Comparison of ENCODE assay signal across 8 mouse cellular contexts in the genomic region with DNA sequence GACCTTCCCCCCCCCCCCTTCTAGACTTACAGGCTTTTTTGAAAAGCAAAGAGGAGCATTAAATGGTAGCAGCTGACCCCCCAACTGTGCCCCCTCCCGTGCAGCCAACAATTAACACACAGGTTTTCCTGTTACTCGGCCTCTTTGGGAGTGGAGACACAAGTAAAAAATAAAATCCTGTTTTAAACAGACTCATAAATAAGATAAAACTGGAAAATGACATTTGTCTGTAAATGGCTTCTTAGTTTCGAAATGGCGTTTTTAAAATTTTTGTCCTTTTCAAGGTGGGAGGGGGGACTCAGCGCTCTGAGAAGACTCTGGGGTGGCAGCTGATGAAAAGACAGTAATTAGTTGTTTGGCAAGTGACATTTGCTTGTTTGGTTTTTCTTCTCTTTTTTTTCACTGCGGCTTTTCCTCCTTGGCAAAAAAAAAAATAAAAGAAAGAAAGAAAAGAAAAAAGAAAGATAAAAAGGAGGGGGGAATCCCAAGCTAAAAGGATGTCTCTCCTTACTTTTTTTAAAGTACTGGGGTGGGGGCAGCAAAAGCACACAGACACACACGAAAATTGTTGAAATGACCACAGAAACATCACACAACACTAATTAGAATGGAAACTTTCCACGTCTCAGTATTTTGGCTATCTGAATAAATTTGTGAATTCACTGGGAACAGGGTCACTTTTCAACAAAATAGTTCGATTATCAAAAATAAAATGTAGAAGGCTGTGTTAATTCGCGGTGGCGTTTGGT. TPM values are rescaled to one million over a fixed set of nuclear protein-coding genes. Genes with fewer than 3 reads are reported as not detected.
DNase-seq lines count a peak whose midpoint lies in the region; ATAC-seq and TF ChIP-seq lines count a peak whose summit lies in the region.

No protein-coding gene starts in this region.

- H3K4me2 ChIP-seq in hindbrain, embryonic 16.5 days (ENCODE audit: low read length), result peak overlapping the region; percentile 77
- H3K4me2 ChIP-seq in myocyte (ENCODE audit: low read depth), result peak overlapping the region; percentile 99

- 14% methylated on average over 12 of the region's 12 CpGs for WGBS in liver, adult 2 months
- WGBS in hindbrain, embryonic 16.5 days, result 14% methylated on average over 11 of the region's 12 CpGs

- ATAC-seq in hindbrain, embryonic 16.5 days, result no peak

- intact Hi-C loops in left cerebral cortex, postnatal 25 days (cut with DNase I), result loop anchor here (5.0 kb wide), 1 partner anchor 131 kb away; the partner anchor contains the start of gene Atp5e

- no peak for TF ChIP-seq CTCF in liver, adult 2 months (IDR thresholded peaks at IDR 0.05; ENCODE audit: low read depth, low read length)

- H3K4me1 ChIP-seq in liver, adult 2 months (ENCODE audit: control insufficient read depth, insufficient read depth, low read length), result peaks cover 12% of the 10 kb centered on the region
- peaks cover 49% of the 10 kb centered on the region for H3K4me1 ChIP-seq in hindbrain, embryonic 16.5 days (ENCODE audit: control insufficient read depth, insufficient read depth, low read depth, low read length)

- H3K9me3 ChIP-seq in hindbrain, embryonic 16.5 days (ENCODE audit: control insufficient read depth, low read length), result no peaks in the 10 kb centered on the region

- H3K4me3 ChIP-seq in liver, adult 2 months (ENCODE audit: insufficient read depth, low read depth, low read length), result peak overlapping the region; percentile 100
- H3K4me3 ChIP-seq in hindbrain, embryonic 16.5 days (ENCODE audit: low read length), result peak overlapping the region; percentile 95
- peak overlapping the region; percentile 69 for H3K4me3 ChIP-seq in myocyte

- peaks cover 36% of the 10 kb centered on the region for H3K79me2 ChIP-seq in liver, adult 2 months (ENCODE audit: control insufficient read depth, insufficient read depth, low read length)
- peaks cover 63% of the 10 kb centered on the region for H3K79me2 ChIP-seq in myocyte (ENCODE audit: control insufficient read depth, insufficient read depth)

- peak overlapping the region; percentile 47; the same call in 1 of the 2 replicates for H3K27ac ChIP-seq in liver, adult 2 months (replicated peaks; ENCODE audit: insufficient read depth, low read depth, low read length)
- peak overlapping the region; percentile 99 for H3K27ac ChIP-seq in hindbrain, embryonic 16.5 days (ENCODE audit: low read depth, low read length)

- H3K27me3 ChIP-seq in liver, adult 2 months (ENCODE audit: control insufficient read depth, insufficient read depth, low read length), result no peaks in the 10 kb centered on the region; the same call in 1 of the 2 replicates
- H3K27me3 ChIP-seq in hindbrain, embryonic 16.5 days (replicated peaks; ENCODE audit: control insufficient read depth, insufficient read depth, low read length), result no peaks in the 10 kb centered on the region
- no peaks in the 10 kb centered on the region for H3K27me3 ChIP-seq in myocyte (ENCODE audit: control insufficient read depth, insufficient read depth, insufficient read length)

- DNase-seq in liver, adult 2 months (ENCODE audit: extremely low read depth, low read depth, low spot score), result no peak
- no peak for DNase-seq in liver
- DNase-seq in c-Kit-positive CD71-positive TER-119-positive erythroid progenitor cells, embryonic 14.5 days (ENCODE audit: low spot score), result peak; percentile 45
- DNase-seq in urinary bladder, adult 18-20 months (ENCODE audit: low spot score in 2 of 2), result no peak
- no peak for DNase-seq in spleen, adult 12 weeks (ENCODE audit: low spot score)
- no peak for DNase-seq in left cerebral cortex, postnatal 25 days (ENCODE audit: low spot score in 2 of 2)

- H3K36me3 ChIP-seq in liver, adult 2 months (ENCODE audit: control insufficient read depth, insufficient read depth, low read length), result no peaks in the 10 kb centered on the region
- H3K36me3 ChIP-seq in hindbrain, embryonic 16.5 days (ENCODE audit: control insufficient read depth, insufficient read depth, low read length), result no peaks in the 10 kb centered on the region
- H3K36me3 ChIP-seq in myocyte (ENCODE audit: control insufficient read depth, insufficient read depth), result no peaks in the 10 kb centered on the region

- H3ac ChIP-seq in myocyte (ENCODE audit: control insufficient read depth, insufficient read length), result peak overlapping the region; percentile 99

- TF ChIP-seq POLR2A in liver, adult 2 months (IDR thresholded peaks at IDR 0.05; ENCODE audit: extremely low read depth, insufficient read depth, low read length), result no peak
- no peak for TF ChIP-seq POLR2A in myocyte (IDR thresholded peaks at IDR 0.05; ENCODE audit: insufficient read length, low read depth)

- peak overlapping the region; percentile 79 for H3K9ac ChIP-seq in liver, adult 2 months (ENCODE audit: low read depth, low read length)
- H3K9ac ChIP-seq in hindbrain, embryonic 16.5 days (ENCODE audit: low read depth, low read length), result peak overlapping the region; percentile 99

TF ChIP-seq in myocyte, 11 proteins besides CTCF, POLR2A, EP300 and RAD21:
- TF ChIP-seq CEBPB (IDR thresholded peaks at IDR 0.05; ENCODE audit: insufficient read depth, poor library complexity, severe bottlenecking), result no peak
- no peak for TF ChIP-seq MYOD1 (IDR thresholded peaks at IDR 0.05; ENCODE audit: control insufficient read depth in 1 of 3, insufficient read length in 2 of 3, low read depth in 2 of 3)
- no peak for TF ChIP-seq USF1 (IDR thresholded peaks at IDR 0.05; ENCODE audit: low read depth)
- TF ChIP-seq TCF3 (IDR thresholded peaks at IDR 0.05; ENCODE audit: insufficient read length, low read depth), result no peak
- no peak for TF ChIP-seq MAX (IDR thresholded peaks at IDR 0.05; ENCODE audit: low read depth)
- TF ChIP-seq SRF (IDR thresholded peaks at IDR 0.05; ENCODE audit: control insufficient read depth, insufficient read length, low read depth), result no peak
- TF ChIP-seq E2F4 (IDR thresholded peaks at IDR 0.05; ENCODE audit: insufficient read depth), result no peak
- TF ChIP-seq REST (IDR thresholded peaks at IDR 0.05; ENCODE audit: insufficient read depth, insufficient read length), result no peak
- TF ChIP-seq POLR2AphosphoS2 (IDR thresholded peaks at IDR 0.05; ENCODE audit: insufficient read length, low read depth), result no peak
- no peak for TF ChIP-seq TCF12 (IDR thresholded peaks at IDR 0.05; ENCODE audit: insufficient read depth, poor library complexity, severe bottlenecking)
- TF ChIP-seq MYOG (IDR thresholded peaks at IDR 0.05; ENCODE audit: control insufficient read depth in 1 of 3, insufficient read depth in 1 of 3, insufficient read length in 2 of 3, low read depth in 2 of 3), result no peak

RNA-seq across cellular contexts. Expression of gene Gm20721, which starts 15.1 kb away (rescaled TPM):
- not detected in 2 replicates for total RNA-seq in liver, adult 2 months (2014; rRNA removed)
- 0.10 and 0.31 TPM in 2 replicates for polyA plus RNA-seq in liver, adult 2 months (2012; rRNA removed)
- polyA plus RNA-seq in hindbrain, embryonic 16.5 days (2015; fragmentation: Nextera tagmentation; extraction: Ambion mirVana), result 15.1 and 23.5 TPM in 2 replicates
- polyA plus RNA-seq in myocyte (2012; fragmentation: generic; extraction: Trizol), result 9.7 TPM
- 1 to 10 TPM; 2.2 to 3.0 TPM for total RNA-seq in left cerebral cortex, postnatal 25 days (2021)

RNA-seq across cellular contexts. Expression of gene Gnas, which starts 47.3 kb away (rescaled TPM):
- total RNA-seq in liver, adult 2 months (2014; rRNA removed), result 201 and 240 TPM in 2 replicates
- 412 and 417 TPM in 2 replicates for polyA plus RNA-seq in liver, adult 2 months (2012; rRNA removed)
- polyA plus RNA-seq in hindbrain, embryonic 16.5 days (2015; fragmentation: Nextera tagmentation; extraction: Ambion mirVana), result 1,030 and 1,626 TPM in 2 replicates
- 1,706 TPM for polyA plus RNA-seq in myocyte (2012; fragmentation: generic; extraction: Trizol)
- total RNA-seq in left cerebral cortex, postnatal 25 days (2021), result 1,000 to 10,000 TPM; 1,712 to 1,744 TPM
